Mouse (Mus musculus) cerebellum, adult 2 months (tissue): ENCODE measurements around the gene Alpk3. TPM values are rescaled to one million over a fixed set of nuclear protein-coding genes. Genes with fewer than 3 reads are reported as not detected.

Source experiments
- DNase-seq, 2 experiments: peaks; one replicate each; pipeline ENCODE4 v3.0.0; 2021
- H3K27ac ChIP-seq: fragments of 200-500 bp; 2 replicates; pipeline ENCODE4 v1.5.1; 2012; ENCODE audit warnings: low read length, control low read depth, inconsistent platforms; ENCODE audit not compliant: insufficient read depth
- H3K27me3 ChIP-seq: fragments of 200-500 bp; 2 replicates; pipeline ENCODE4 v1.6.1; 2012; ENCODE audit warnings: inconsistent platforms, mild to moderate bottlenecking, low read length, moderate library complexity; ENCODE audit not compliant: control insufficient read depth, insufficient read depth
- H3K4me1 ChIP-seq: fragments of 200-500 bp; 2 replicates; pipeline ENCODE4 v1.6.1; 2011; ENCODE audit warnings: low read length; ENCODE audit not compliant: control insufficient read depth, insufficient read depth
- H3K4me3 ChIP-seq: fragments of 200-500 bp; replicated peaks from 2 replicates; pipeline ENCODE3; 2011; ENCODE audit warnings: mild to moderate bottlenecking, low read depth, low read length, control low read depth; ENCODE audit not compliant: insufficient read depth
- CTCF ChIP-seq: fragments of 200-500 bp; IDR thresholded peaks from 2 replicates; pipeline ENCODE4 v1.5.1; 2011; ENCODE audit warnings: low read depth, mild to moderate bottlenecking, control low read depth, low read length, moderate library complexity, borderline replicate concordance; ENCODE audit not compliant: insufficient read depth
- POLR2A ChIP-seq: fragments of 200-500 bp; IDR thresholded peaks from 2 replicates; pipeline ENCODE4 v1.6.1; 2011; ENCODE audit warnings: low read length, control low read depth, borderline replicate concordance; ENCODE audit not compliant: insufficient read depth
- WGBS: fragments of 180-500 bp; shearing (Covaris S2); methylation state at CpG from one replicate; pipeline ENCODE4 v1.1.7; 2018; 5-methylcytosine and 5-hydroxymethylcytosine counted together
- polyA plus RNA-seq: library from polyadenylated mRNA; depleted of rRNA; stranded (reverse); fragments of >200 nt; gene quantifications from 2 replicates; pipeline ENCODE4 v1.2.3, GENCODE M21; 2012; rRNA removed

Gene Alpk3
- 0.15 and 0.17 TPM in 2 replicates for polyA plus RNA-seq

GRCm38 (mm10) chr7:81057471-81057870 lies at the start of gene Alpk3:
Gene Alpk3 (plus strand): TSS chr7:81057600.
- TF ChIP-seq CTCF (no peak), POLR2A (no peak)
- H3K4me3 ChIP-seq = no peak within 1 kb of the TSS
- WGBS = 55% methylated on average over 27 of the region's 27 CpGs
- no peaks in the 10 kb centered on the region for H3K27me3 ChIP-seq
- DNase-seq = no peak
- H3K27ac ChIP-seq = no peak within 1 kb of the TSS
- H3K4me1 ChIP-seq = no peaks in the 10 kb centered on the region

DNA sequence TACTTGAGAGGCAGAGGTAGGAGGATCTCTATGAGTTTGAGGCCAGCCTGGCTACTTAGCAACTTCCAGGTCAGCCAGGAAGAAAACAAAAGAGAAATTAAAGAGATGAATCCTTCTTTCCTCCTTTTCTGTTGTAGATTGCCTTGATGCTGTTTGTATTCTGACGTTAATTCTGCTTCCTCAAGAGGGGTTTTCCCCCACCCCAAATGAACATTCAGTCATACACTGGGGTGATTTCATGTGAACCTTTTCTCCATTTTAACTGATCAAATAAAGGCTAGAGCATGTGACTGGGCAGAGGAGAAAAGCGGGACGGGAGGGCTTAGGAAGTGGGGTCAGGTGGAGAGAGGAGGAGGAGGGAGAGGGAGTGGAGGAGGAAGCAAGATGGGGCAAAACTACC lies 49.1 kb upstream of the Alpk3 start:
- WGBS = 85% methylated on average over 3 of the region's 3 CpGs

GRCm38 (mm10) chr7:81011576-81011975 lies 45.8 kb upstream of the Alpk3 start:
- TF ChIP-seq POLR2A (no peak), CTCF (no peak)
- no peak overlapping the region for H3K27ac ChIP-seq
- peak; percentile 46 to 50 for DNase-seq
- H3K4me1 ChIP-seq = no peaks in the 10 kb centered on the region
- no peak overlapping the region for H3K4me3 ChIP-seq
- H3K27me3 ChIP-seq = no peaks in the 10 kb centered on the region
- WGBS = 72% methylated on average over 3 of the region's 3 CpGs

More for the DNA sequence above, 49.1 kb upstream of the Alpk3 start:
- DNase-seq = no peak
- no peak overlapping the region for H3K27ac ChIP-seq
- TF ChIP-seq POLR2A (no peak), CTCF (no peak)
- H3K4me3 ChIP-seq = no peak overlapping the region
- peaks cover 3% of the 10 kb centered on the region; the same call in 1 of the 2 replicates for H3K4me1 ChIP-seq
- no peaks in the 10 kb centered on the region for H3K27me3 ChIP-seq

DNA sequence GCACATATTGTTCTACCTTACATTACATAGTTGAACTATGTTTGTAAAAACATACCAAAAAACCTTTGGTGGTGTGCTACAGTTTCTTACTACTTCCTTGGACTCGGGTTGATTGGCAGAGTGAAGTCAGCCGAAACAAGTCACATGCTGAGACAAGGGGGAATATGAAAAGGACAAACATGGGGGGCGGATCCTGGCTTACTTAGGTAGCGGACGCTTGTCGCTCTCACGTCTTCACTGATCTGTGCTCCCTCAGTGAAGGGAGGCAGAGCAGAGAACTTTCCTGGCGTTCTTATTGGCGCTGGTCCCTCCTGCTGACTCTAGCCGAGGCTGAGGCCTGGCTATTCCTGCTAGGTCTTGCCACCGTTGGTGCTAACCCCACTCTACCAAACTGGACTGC lies 37.1 kb upstream of the Alpk3 start:
- TF ChIP-seq POLR2A = no peak
- TF ChIP-seq CTCF = no peak
- no peak overlapping the region for H3K27ac ChIP-seq
- H3K27me3 ChIP-seq = no peaks in the 10 kb centered on the region
- 39% methylated on average over 11 of the region's 11 CpGs for WGBS
- no peak overlapping the region for H3K4me3 ChIP-seq
- peaks cover 15% of the 10 kb centered on the region for H3K4me1 ChIP-seq
- no peak for DNase-seq

DNA sequence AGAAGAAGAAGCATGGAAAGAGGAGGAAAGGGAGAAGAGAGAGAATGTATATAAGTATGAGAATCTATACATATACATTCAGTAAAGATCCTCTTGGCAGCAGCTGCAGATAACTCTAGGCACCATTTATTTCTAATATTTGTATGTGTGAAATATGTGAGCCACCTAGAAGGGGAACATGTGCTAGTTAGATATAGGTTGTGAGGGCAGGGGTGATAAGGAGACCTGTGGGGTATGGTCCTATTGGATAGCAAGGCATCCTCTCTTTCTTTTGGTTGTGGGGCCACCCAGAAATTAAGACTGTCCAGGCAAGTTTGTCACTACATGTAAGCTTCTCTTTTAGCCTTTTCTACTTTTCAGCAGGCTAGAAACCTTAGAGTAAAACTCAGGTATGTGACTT lies 34.7 kb upstream of the Alpk3 start:
- no peak for TF ChIP-seq POLR2A
- no peak for TF ChIP-seq CTCF
- H3K4me3 ChIP-seq = no peak overlapping the region

GRCm38 (mm10) chr7:81024118-81024517 lies 33.3 kb upstream of the Alpk3 start:
- Histone ChIP-seq H3K27ac (no peak overlapping the region; the same call in none of the 2 replicates), H3K27me3 (no peaks in the 10 kb centered on the region), H3K4me3 (no peak overlapping the region), H3K4me1 (peaks cover 15% of the 10 kb centered on the region)
- peak; percentile 30 to 36 for DNase-seq
- TF ChIP-seq CTCF = peak; percentile 13; the same call in 1 of the 2 replicates
- no peak for TF ChIP-seq POLR2A
- WGBS = 14% methylated on average over 5 of the region's 5 CpGs

More for the DNA sequence above, 34.7 kb upstream of the Alpk3 start:
- Histone ChIP-seq H3K4me1 (peaks cover 15% of the 10 kb centered on the region), H3K27ac (no peak overlapping the region), H3K27me3 (no peaks in the 10 kb centered on the region)
- no peak for DNase-seq

DNA sequence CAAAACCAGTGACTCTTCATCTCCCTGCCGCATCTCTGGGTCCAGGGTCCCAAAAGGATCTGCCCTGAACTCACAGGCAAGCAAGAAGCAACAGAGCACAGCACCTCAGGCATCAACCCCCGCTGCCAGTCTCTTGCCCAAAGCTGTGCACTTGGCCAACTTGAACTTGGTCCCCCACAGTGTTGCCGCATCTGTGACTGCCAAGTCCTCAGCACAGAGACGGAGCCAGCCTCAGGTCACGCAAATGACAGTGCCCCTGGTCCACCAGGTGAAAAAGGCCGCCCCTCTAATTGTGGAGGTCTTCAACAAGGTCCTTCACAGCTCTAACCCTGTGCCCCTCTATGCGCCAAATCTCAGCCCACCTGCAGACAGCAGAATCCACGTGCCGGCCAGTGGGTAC lies 32.7 kb upstream of the Alpk3 start:
- no peak for TF ChIP-seq CTCF
- no peak for TF ChIP-seq POLR2A
- H3K4me3 ChIP-seq = no peak overlapping the region
- no peak overlapping the region for H3K27ac ChIP-seq
- DNase-seq = peak; percentile 66 to 72
- H3K27me3 ChIP-seq = no peaks in the 10 kb centered on the region
- H3K4me1 ChIP-seq = peaks cover 15% of the 10 kb centered on the region
- WGBS = 14% methylated on average over 9 of the region's 9 CpGs

GRCm38 (mm10) chr7:81025751-81026150 lies 31.6 kb upstream of the Alpk3 start:
- 84% methylated on average over 2 of the region's 2 CpGs for WGBS
- Histone ChIP-seq H3K27me3 (no peaks in the 10 kb centered on the region), H3K27ac (no peak overlapping the region), H3K4me3 (no peak overlapping the region), H3K4me1 (peaks cover 15% of the 10 kb centered on the region)
- DNase-seq = no peak
- TF ChIP-seq CTCF (no peak), POLR2A (no peak)
